Mouse (Mus musculus): ENCODE results near the gene Gga1.

Gene Gga1

GRCm38 (mm10) chr15:78930801-78931426 lies 53.9 kb downstream of the Gga1 start:
- CTCF ChIA-PET: interaction anchor here (2.0 kb wide), 1 partner anchor 15 kb away, joined by 13 read pairs; no protein-coding TSS in a partner anchor

- CTCF ChIA-PET: interaction anchor here (0.9 to 2.0 kb wide), 2 partner anchors 15 to 54 kb away, joined by 3 to 13 read pairs; no protein-coding TSS in a partner anchor
Measured at GRCm38 (mm10) chr15:78931577-78931976, 54.6 kb downstream of the Gga1 start.

- CTCF ChIA-PET: interaction anchor here (0.7 to 1.0 kb wide), 2 partner anchors 18 to 51 kb away, joined by 3 read pairs; no protein-coding TSS in a partner anchor
Measured at GRCm38 (mm10) chr15:78934784-78935320, 57.9 kb downstream of the Gga1 start, which contains the start of gene Nol12. TSS of gene Nol12 (plus strand) at chr15:78934933.

GRCm38 (mm10) chr15:78936403-78936802 lies 59.4 kb downstream of the Gga1 start:
- CTCF ChIA-PET: interaction anchor here (0.5 kb wide), 1 partner anchor 95 kb away, joined by 4 read pairs; no protein-coding TSS in a partner anchor

- CTCF ChIA-PET: no interaction called here
Measured at GRCm38 (mm10) chr15:78937311-78937710, 60.3 kb downstream of the Gga1 start.

- CTCF ChIA-PET: no interaction called here
Measured at GRCm38 (mm10) chr15:78937963-78938362, 61.0 kb downstream of the Gga1 start.

- CTCF ChIA-PET: interaction anchor here (1.3 kb wide), 1 partner anchor 24 kb away, joined by 3 read pairs; no protein-coding TSS in a partner anchor
Measured at GRCm38 (mm10) chr15:78940325-78940724, 63.3 kb downstream of the Gga1 start.

GRCm38 (mm10) chr15:78942663-78943062 lies 65.7 kb downstream of the Gga1 start:
- CTCF ChIA-PET: interaction anchor here (0.7 to 1.8 kb wide), 5 partner anchors 9 to 836 kb away, joined by 3 to 13 read pairs (median 3); partner anchors contain the start of gene Pdxp

Measured in spleen, embryonic (tissue).